Mouse (Mus musculus): ENCODE results near the gene Ddx39b.
A peak's percentile ranks its signal among the peaks of the same experiment; 100 is the strongest.

The Ddx39b gene

DNA sequence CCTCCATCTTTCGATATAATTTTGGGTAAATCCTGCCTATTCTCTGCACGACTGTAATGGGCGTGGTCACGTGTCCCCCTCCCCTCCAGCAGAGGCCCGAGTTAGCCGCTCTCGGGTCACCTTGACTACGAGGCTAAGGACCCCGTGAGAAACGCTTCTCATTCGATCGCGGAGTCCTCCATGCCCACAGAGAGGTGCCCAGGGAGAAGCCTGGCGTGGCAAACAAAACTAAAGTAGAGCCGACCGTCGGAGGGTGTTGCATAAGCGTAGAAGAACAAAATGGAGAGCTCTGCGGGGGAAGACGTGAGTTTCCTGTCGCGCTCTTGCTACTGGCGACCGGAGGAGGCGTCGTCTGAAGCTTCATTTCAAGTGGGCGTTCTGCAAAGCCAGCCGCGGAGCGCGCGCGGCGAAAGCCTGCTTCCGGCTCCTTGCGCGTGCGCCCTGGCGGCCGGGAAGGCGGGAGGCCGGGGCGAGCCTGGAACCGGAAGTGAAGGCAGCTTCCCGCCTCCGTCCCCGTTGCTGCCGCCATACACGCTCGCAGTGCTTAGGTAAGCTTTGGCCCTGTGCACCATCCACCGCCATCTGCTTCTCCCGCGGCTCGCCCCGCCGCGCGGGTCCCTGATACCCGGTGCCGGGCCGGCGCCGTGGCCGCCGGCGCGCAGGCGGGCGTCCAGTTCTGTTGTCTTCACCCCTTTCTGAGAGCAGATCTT lies at the start of gene Ddx39b:
Ddx39b (plus strand) TSS at position 442 of the 710 bp plus-strand sequence.
- DNase-seq = peak; percentile 96

DNA sequence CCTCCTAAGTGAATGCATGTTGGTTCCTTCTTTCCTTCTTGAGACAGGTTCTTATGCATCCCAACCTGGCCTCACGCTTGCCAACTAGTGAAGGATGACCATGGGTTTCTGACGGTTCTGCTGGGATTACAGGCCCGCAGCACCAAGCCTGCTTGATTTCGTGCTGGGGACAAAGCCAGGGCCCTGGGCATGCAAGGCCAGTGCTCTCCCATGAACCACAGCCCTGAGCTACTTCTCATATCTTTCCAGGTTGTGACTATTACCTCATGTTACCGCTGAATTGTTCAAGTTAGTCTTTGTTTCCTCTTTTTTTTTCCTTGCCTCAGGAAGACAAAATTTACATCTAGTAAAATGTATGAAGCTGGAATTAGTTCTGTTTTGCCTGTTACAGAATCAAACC lies 48.6 kb upstream of the Ddx39b start:
- DNase-seq = peak; percentile 31

DNA sequence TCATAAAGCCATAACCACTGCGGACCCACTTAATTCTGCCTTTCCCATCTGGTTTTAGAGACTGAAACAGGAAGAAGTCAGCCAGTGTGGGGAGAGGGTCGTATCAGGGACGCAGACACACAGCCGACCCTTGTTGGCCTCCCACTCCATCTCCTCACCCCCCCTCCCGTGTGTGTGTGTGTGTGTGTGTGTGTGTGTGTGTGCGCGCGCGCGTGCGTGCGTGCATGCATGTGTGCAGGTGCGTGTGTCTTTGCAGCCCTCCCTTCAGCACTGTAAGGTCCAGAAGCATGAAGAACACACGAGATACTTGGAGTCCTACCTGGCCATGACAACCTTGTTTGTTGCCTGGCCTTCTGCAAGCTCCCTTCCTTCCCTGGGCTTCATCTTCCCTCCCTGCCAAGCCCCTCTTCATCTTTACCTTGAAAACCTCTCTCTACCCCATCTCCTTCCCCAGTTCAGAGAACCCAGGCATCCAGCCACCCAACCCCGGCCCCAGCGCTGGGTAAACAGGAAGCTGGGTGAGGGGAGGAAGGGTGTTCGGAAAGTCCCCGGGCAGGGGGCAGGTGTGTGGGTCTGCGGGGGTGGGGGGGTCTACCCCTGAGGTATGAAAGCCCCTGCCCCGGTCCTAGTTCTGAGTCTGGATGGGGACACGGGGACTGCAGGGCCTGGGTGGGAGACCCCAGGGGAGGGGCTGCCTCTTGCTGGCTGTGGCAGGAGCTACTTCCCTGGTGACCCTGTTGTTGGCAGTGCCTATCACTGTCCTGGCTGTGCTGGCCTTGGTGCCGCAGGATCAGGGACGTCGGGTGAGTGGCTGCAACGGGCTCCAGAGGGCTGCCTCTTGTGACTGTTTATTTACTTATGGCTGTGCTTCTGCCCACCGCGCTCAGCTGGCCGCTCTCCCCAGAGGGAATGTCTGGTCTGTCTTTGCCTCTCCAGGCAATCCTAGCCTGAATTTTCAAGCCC lies 47.4 kb upstream of the Ddx39b start, which contains the start of gene Ltb:
Ltb (plus strand) TSS at position 559 of the 963 bp plus-strand sequence.
- DNase-seq = peak; percentile 89

DNA sequence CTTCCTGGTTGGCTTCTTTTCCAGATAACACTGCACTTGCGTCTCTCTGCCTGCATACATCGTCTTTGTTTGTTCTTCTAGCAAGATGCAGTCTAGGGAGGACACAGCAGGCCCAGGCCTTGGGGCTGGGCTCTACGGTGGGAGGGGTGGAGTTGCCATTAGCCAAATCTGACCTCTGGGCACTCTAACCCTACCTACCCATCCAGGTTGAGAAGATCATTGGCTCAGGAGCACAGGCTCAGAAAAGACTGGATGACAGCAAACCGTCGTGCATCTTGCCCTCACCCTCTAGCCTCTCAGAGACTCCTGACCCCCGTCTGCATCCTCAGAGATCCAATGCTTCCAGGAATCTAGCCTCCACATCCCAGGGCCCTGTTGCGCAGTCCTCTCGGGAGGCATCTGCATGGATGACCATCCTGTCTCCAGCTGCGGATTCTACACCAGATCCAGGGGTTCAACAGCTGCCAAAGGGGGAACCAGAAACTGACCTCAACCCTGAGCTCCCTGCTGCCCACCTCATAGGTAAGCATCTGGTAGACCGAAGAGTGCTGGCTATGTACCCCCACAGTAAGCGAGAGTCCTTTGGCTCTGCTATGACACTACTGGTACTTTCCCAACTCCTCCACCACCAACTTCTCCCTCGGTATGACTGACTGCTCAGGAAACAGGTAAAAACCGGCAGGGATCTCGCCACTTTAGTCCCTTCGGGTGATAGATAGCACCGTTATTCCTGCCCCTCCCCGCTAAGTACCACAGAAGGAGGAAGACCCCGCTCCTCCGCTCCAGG lies 46.5 kb upstream of the Ddx39b start:
- DNase-seq = peak; percentile 62

GRCm38 (mm10) chr17:35195631-35196320 lies 45.8 kb upstream of the Ddx39b start:
- peak; percentile 99 for DNase-seq

DNA sequence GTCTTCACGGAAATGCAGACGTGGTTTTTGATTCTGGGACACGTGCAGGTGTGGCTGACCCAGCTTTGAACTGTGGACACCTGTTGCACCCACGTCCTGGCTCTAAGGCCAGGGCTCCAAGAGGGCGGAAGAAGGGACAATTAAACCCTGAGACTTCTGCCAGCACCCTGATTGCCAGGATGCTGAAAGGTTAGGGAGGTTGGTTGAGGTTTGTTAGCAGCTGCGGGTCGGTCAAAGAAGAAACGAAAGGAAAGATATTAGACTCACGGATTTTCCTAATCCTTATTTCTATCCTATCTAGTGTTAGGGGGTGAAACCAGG lies 45.3 kb upstream of the Ddx39b start:
- peak; percentile 54 for DNase-seq

GRCm38 (mm10) chr17:35197126-35197525 lies 44.4 kb upstream of the Ddx39b start:
- DNase-seq = peak; percentile 45

GRCm38 (mm10) chr17:35198029-35198428 lies 43.5 kb upstream of the Ddx39b start:
- peak; percentile 15 for DNase-seq

GRCm38 (mm10) chr17:35198946-35199345 lies 42.6 kb upstream of the Ddx39b start:
- peak; percentile 25 for DNase-seq

DNA sequence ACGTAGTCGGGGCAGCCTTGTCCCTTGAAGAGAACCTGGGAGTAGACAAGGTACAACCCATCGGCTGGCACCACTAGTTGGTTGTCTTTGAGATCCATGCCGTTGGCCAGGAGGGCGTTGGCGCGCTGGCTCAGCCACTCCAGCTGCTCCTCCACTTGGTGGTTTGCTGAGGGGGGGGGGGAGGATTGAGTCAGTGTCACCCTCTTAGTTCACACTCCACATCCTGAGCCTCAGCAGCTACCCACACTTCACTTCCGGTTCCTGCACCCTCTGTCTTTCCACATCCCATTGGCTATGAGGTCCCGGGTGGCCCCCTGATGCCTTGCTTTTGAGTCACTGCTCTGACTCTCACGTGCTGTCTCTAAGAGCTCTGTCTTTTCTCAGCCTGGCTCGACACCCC lies 41.1 kb upstream of the Ddx39b start:
- DNase-seq = peak; percentile 77

GRCm38 (mm10) chr17:35201128-35201527 lies 40.4 kb upstream of the Ddx39b start:
- peak; percentile 46 for DNase-seq

GRCm38 (mm10) chr17:35201787-35202186 lies 39.8 kb upstream of the Ddx39b start, which contains the start of gene Tnf:
Tnf (minus strand) TSS chr17:35202007.
- DNase-seq = peak; percentile 75

DNA sequence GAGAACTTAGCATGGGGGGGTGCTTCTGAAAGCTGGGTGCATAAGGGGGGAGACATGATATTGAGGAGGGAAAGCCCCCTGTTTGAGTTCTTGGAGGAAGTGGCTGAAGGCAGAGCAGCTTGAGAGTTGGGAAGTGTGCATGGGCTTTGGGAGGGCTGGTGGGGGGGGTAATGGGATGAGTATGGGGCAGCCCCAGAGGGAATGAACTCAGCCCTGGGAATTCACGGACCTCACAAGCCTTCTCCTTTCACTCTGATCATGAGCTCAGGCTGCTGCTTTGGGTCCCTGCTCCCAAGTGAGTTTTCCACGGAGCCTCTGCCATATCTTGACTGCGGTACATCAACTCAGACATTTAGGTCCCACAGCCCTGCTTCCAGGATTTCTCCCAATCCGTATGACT lies 39.1 kb upstream of the Ddx39b start:
- peak; percentile 18 for DNase-seq

GRCm38 (mm10) chr17:35204494-35205379 lies 36.8 kb upstream of the Ddx39b start, which contains the start of gene Lta:
Lta (minus strand) TSS chr17:35205351.
- peak; percentile 79 for DNase-seq

GRCm38 (mm10) chr17:35205380-35205769 lies 36.2 kb upstream of the Ddx39b start:
- DNase-seq = no peak

DNA sequence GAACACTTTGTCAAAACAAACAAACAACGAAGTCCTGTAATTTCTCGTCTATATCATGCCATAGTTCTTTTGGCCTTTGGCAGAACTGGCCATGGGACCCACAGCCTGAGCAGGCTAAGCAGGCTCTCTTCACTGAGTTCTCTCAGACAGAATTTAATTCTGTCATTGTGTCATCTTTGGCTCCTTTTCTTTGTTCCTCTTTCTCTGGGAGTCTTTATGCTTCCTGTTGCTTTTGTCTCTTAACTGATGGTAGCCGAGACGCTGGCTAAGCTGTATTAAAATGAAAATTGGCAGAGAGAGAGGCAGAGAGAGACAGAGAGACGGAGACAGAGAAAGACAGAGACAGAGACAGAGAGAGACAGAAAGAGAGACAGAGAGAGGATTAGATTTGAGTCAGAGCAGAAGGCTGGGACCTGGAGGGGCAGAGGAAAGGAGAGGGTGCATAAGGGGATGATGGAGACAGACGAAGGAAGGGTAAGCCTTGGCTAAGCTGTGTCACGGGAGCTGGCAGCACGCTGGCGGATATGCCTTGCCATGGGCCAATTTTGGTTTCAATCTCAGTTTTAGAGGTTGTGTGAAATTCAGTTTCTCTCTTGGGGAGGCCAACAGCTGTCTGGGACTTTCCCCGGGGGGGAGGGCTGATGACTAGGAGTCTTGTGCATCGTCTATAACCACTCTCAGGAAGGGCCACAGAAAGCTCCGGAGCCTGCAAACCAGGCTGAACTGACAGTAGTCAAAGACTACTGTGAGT lies 31.6 kb upstream of the Ddx39b start:
- DNase-seq = peak; percentile 48

DNA sequence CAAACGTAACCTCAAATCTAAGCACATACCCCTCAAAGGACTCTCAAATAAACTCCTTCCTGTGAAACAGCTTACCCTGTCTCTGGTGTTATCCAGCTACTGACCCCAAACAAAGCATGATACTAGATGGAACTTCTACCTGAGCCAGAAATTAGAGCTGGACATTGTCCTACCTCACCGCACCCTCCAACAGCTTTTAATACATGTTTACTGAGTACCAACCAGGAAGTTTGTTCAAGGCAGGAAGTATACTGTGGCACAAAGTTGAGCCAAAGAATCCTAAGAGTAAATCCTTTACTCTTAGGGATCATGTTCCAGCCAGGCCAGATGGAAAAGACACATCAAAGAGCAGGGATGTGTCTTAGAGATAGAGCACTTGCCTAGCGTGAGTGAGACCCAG lies 31.0 kb upstream of the Ddx39b start:
- no peak for DNase-seq

- no peak for DNase-seq
Measured at GRCm38 (mm10) chr17:35213071-35213470, 28.5 kb upstream of the Ddx39b start.

DNA sequence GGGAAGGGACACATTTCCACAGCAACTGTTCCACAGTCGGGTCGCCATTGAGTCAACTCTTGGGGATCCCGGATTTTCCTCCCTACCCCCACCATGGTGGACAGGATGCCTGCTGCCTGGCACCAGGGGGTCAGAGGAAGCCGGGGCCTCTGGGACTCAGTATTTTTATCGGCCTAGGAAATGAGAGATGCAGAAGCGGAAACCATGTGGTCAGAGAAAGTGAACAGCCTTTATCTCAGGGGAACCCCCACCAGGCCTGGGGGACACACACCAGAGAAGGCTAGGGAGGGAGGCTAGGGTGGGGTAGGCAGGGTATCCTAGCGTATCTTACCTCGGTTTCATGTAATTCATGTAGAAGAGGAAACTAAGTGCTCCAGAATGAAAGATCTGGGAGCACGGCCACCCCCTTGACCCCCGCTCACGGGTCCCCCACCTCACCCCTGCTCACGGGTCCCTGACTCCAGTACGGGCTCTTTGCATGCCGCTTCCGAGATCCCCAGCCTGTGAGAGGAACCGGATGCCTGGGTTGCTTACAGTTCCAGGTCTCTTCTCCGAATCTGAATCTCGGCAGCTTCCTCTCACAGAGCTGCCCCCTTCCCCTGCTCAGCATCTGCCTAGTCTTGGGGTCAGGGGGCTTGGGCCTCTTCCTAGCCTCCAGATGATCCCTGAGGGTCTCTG lies 22.9 kb upstream of the Ddx39b start:
- DNase-seq = peak; percentile 58

- peak; percentile 75 for DNase-seq
Measured at GRCm38 (mm10) chr17:35219601-35220041, 21.9 kb upstream of the Ddx39b start.
